Mouse (Mus musculus): ENCODE measurements around the gene Sez6l.

Gene Sez6l

DNA sequence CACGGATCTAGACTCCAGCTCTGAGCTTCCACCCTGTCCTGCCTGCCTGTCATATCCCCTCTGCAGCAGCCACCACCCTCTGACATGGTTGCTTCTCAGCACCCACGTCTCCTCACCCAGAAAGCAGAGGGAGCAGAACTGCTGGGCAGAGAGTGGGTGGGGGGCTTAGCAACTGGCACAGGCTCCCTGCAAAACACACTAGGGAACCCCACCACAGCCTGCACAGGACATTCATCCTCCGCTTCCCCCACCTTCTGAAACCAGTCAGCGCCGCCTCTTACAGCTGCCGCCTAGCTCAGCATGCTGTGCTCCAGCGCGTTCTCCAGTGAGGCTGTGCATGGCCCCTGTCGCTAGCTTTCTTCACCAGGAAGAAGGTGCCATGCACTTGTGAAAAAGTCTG, 187.6 kb downstream of the Sez6l start:
- in situ Hi-C loops (cut with MboI, MseI), result no loop called here

DNA sequence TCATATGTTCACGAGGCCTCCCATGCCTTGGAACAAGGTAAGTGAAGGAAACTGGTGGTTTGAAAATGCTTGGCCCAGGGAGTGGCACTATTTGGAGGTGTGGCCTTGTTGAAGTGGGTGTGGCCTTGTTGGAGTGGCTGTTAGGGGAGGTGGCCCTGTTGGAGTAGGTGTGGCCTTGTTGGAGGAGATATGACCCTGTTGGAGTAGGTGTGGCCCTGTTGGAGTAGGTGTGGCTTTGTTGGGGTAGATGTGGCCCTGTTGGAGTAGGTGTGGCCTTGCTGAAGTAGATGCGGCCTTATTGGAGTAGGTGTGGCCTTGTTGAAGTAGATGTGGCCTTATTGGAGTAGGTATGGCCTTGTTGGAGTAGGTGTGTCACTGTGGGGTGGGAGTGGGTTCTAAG, 191.0 kb downstream of the Sez6l start:
- in situ Hi-C loops (cut with MboI, MseI), result no loop called here

DNA sequence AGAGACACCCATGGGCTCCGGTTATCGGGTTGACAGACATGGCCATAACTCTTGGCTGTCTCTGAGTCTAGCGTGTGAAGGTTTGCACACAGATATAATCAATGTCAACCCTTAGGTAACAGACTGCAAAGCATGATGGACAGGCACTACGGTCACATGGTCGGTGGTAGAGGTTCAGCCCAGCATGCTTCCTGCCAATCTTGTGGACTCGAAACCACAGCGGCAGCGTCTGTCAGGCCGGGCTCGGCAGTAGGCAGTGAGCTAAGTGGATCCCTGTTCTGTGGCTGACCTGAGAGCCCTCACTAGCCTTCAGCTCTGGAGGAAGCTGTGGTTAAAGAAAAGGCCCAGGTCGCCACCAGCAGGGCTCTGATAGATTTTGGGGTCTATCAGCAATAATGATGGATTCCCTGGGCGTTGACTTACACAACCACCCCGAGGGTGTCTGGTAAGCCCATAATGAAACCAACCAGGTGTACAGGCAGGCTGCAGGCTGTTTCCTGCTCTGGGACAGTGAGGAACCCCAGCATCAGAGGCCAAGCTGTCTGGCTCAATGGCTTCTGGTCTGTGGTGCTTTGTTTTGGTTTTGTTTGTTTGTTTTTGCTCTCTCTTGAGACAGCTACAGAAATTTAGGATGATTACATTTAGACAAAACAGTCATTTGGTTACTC, 192.0 kb downstream of the Sez6l start:
- in situ Hi-C loops (cut with MboI, MseI), result no loop called here

DNA sequence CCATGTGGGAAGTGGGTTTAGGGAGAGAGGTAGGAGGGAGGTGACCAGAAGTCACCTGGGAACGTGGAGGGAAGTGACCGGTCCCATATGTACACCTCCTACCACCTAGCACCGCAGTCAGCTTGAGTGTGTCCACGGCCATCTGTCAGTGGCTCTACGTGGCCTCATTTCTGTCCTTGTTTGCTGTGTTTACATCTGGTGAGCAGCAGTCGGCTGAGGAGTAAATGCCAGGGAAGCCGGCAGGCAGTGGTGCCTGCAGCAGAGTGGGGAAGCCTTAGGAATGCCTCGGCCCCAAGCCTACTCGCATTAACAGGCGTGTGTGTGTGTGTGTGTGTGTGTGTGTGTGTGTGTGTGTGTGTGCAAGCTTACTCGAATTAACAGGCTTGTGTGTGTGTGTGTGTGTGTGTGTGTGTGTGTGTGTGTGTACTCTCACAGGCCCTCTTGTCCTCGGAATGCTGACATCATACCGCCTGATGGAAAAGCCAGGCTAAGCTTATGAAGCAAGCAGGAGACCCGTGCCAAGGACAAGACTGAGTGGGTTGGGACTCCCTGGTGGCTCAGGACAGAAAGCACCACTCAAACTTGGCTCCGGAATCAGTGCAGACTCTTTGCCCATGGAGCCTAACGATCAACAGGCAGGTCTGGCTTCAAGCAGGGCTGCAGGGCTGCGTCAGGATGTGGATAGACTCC, 194.2 kb downstream of the Sez6l start:
- in situ Hi-C loops (cut with MboI, MseI), result no loop called here

DNA sequence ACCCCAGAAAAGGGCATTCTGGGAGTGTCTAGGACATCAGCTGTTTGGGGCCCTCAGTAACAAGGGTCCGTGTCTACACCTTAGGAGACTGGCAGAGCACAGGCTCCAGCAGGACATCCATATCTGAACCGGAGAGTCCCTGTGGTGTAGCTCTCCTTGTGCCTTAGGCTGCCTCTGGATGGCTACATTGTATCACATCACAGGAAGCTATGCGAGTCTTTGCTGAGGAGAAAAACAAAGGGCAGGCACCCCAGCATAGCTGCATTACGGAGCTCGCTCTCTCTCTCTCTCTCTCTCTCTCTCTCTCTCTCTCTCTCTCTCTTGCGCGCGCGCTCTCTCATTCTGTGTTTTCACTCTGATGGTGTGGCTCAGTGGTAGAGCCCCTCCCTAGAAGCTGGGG, 194.9 kb downstream of the Sez6l start:
- in situ Hi-C loops (cut with MboI, MseI), result no loop called here

DNA sequence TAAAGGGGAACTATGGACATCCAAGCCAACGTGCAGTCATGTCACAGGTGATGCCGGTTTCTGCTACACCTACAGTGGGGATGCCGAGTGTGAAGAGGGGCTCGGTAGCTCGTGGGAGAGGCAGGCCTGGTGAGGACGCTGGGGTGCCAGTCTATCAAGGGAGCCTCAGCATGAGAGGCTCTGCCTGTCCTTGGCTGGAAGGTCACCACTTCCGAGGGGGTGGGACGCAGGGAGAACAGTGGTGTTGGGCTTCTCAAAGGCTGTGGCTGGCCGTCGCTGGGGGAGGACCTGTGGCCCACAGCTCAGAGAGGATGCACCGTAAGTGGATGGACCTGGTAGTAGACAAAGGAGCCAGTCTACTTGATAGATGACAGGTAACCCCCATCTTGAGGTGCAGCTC, 195.8 kb downstream of the Sez6l start:
- in situ Hi-C loops (cut with MboI, MseI), result no loop called here

DNA sequence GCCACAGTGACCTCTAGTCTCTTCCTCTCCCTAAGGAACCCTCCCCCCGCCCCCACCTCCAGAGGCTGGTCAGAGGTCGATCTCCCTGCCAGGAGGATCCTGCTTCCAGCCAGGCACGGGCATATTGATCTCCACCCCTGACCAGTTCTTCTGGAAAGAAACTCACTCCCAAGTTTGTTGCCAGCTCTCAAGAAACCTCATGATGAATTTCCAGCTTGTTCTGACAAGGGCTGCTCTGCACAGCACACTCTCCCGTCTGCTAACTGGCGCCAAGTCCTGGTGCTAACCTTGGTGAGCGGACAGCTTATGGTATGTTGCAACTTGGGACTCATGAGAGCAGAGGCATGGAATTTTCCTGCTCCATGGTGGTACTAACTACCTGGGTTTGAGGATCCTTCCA, 198.3 kb downstream of the Sez6l start:
- in situ Hi-C loops (cut with MboI, MseI), result no loop called here

DNA sequence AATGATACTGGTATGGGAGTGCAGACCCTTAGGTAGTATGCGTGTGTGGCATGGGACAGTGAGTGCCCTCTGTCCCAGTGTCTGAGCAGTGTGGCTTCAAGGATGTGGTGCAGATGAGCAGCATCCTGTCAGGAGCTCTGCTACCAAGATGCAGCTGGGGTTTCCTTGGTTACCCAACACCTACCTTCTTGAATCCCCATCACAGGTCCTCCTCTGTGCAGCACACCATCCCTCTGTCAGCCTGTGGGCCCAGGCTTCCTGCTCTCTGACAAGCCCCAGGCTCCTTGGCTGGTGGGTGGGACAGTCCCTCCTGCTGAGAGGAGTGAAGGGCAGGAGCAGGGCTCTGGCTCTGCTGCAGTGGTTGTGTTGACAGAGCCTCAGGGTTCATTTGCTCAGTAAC, 199.6 kb downstream of the Sez6l start:
- in situ Hi-C loops (cut with MboI, MseI), result no loop called here

DNA sequence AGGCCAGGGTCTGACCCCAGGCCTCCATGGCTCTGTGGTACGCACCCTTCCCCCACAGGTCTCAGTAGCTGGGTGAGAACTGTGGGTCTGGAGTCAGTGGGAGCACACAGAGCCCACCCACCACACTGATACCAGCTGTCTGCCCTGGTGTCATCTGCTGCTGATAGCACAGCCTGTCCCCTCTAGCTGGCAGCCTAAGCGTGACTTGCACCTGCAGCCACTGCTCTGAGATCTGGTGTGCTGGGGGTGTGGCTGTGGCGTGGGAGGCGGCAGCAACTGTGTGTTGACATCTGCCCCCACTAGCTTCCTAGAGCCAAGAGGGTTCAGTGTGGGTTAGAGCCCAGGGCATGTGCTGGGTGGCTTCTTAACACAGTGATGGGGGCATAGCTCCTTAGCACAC, 200.9 kb downstream of the Sez6l start:
- in situ Hi-C loops (cut with MboI, MseI), result no loop called here

DNA sequence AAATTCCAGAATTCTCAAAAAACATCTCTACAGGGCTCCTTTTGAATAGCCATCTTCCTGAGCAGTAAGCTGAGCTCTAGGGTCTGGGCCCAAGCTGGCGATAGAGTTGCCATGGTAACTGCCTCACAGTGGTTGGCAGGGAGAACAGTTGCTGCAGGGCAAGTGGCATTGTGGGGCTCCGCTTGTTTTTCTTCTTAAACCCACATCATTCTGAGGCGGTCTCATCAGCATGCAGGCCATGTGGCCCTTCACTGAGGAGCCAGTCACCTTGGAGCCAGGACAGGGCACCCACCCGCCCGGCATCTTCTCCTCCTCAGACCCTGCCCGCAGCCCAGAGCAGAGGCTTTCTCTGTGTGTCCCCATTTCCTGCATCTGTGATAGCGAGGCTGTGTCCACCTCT, 205.1 kb downstream of the Sez6l start:
- in situ Hi-C loops (cut with MboI, MseI), result no loop called here

DNA sequence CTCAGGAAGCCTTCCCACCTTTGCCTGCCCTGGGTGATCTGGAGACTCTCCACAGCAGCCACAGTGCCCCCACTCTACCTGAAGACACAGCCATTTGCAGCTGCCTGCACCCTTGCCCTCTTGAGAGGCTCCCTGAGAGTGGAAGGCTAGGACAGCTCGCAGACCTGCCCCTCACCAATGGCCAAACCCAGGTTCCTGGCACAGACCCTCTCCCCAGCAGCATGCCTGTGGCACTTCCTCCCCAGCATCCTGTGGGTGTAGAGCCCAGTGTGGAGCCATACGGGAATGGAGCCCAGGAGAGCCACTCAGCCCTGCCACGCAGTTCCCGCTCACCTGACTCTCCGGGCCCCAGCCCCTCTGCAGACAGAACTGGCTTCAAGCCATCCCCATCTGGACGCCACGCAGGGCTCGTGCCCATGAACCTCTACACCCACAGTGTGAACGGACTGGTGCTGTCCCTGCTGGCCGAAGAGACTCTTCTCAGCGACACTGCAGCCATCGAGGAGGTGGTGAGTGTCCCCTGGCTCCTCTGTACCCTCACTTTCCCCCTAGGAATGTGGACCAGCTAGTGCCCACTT, 206.7 kb downstream of the Sez6l start:
- in situ Hi-C loops (cut with MboI, MseI), result no loop called here

DNA sequence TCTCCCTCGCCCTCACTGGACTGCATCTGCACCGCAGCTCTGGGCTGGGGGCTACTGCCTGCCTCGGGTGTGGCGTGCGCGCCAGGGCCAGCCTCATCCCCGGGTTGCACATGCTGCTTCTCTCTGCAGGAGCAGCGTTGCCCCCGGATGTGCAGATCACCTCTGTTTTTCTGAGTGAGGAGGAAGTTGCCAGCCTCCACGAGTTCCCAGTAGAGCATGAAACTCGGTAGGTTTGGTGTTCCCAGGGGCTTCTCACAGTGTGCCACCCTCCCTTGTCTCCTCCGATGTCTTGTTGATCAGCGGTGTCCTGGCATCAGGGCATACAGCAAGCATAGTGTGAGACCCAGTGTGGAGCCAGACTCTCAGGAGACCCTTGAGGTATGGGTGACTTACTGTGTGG, 207.7 kb downstream of the Sez6l start:
- in situ Hi-C loops (cut with MboI, MseI), result no loop called here
